Mouse (Mus musculus) layer of hippocampus, adult 8-10 months (tissue): ENCODE results near the gene Tiprl. TPM values are rescaled to one million over a fixed set of nuclear protein-coding genes. Genes with fewer than 3 reads are reported as not detected.

Experiments used
- DNase-seq, 2 experiments: peaks; one replicate each; pipeline ENCODE4 v3.0.0; 2022; ENCODE audit warnings: low spot score in 2 of 2
- total RNA-seq, 4 experiments: library from RNA; stranded (reverse); gene quantifications; 2 replicates each; pipeline ENCODE4 v1.2.4; 2022

The Tiprl gene
- total RNA-seq, 4 experiments from 2014 or later, result 59.9 to 71.1 (median 65.2) TPM

GRCm38 (mm10) chr1:165178075-165178474, 58.7 kb downstream of the Tiprl start:
- no peak for DNase-seq

- DNase-seq, result no peak
Measured at GRCm38 (mm10) chr1:165174059-165174616, 62.7 kb downstream of the Tiprl start.

GRCm38 (mm10) chr1:165171277-165171676, 65.5 kb downstream of the Tiprl start:
- DNase-seq, result no peak

- no peak for DNase-seq
Measured at GRCm38 (mm10) chr1:165170157-165170556, 66.6 kb downstream of the Tiprl start.

- DNase-seq, result no peak
Measured at GRCm38 (mm10) chr1:165169462-165169861, 67.3 kb downstream of the Tiprl start.

- DNase-seq, result no peak
Measured at GRCm38 (mm10) chr1:165164920-165165319, 71.9 kb downstream of the Tiprl start.

Other genes starting within 250 kb of the Tiprl start
- gene Tbx19, start 76.2 kb downstream of the Tiprl start, total RNA-seq, result not detected
- 10 to 100 TPM; 14.1 to 17.6 (median 14.9) TPM for gene Sft2d2, start 42.6 kb downstream of the Tiprl start, total RNA-seq
- gene Gpr161, start 58.8 kb upstream of the Tiprl start, total RNA-seq, result 10 to 100 TPM; 48.2 to 76.2 (median 62.3) TPM
- 10 to 100 TPM; 77.9 to 92.0 (median 86.1) TPM for gene Dcaf6, start 223.5 kb upstream of the Tiprl start, total RNA-seq
- gene Mpc2, start 223.6 kb upstream of the Tiprl start, total RNA-seq, result 100 to 1,000 TPM; 105 to 139 (median 124) TPM
- under 1 TPM in 3 of 4 experiments, not detected in 1; 0.07 to 0.92 (median 0.78) TPM for gene Adcy10, start 248.2 kb upstream of the Tiprl start, total RNA-seq